Comparison of ENCODE assay signal across 9 mouse cellular contexts in the genomic region with DNA sequence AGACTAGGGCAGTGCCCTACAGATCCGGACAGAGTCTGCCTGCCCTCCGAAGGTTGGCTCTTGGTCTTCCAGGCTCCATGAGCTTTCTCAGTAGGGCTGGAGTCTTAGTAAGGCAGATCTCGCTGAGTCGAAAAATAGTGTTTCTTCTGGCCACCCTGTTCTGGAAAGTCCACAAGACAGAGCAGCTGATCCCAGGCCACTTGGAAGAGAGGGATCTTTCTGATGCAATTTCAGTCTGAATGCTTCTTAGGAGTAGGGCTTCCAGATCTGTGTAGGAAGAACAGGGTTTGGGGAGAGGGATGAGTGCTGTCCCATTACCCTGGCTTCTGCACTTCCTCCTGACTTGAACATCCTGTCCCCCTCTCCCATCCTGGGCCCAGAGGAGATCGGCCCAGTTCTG. TPM values are rescaled to one million over a fixed set of nuclear protein-coding genes. Genes with fewer than 3 reads are reported as not detected.
DNase-seq lines count a peak whose midpoint lies in the region; ATAC-seq and TF ChIP-seq lines count a peak whose summit lies in the region.
"Had no signal": no experiment of that assay in that cellular context is flagged by ENCODE, and none has a peak within 500 bp of the region (broad histone marks: within the 10 kb centered on the region; RNA-seq: fewer than 3 reads in every experiment).

A gene (minus strand): TSS at position 67 of the 400 bp plus-strand sequence.

- no peak within 1 kb of the TSS for H3K27ac ChIP-seq in spleen, adult 2 months (ENCODE audit: insufficient read depth, low read length)
- H3K27ac ChIP-seq in liver, embryonic 12.5 days = no peak within 1 kb of the TSS

- H3K4me2 ChIP-seq in liver, embryonic 12.5 days = peak within 1 kb of the TSS; percentile 85

- H3K9ac ChIP-seq in liver, embryonic 12.5 days = no peak within 1 kb of the TSS; the same call in 1 of the 2 replicates

- no peak for DNase-seq in spleen, adult 2 months (ENCODE audit: low read depth in 1 of 2, low spot score in 2 of 2)
- no peak for DNase-seq in spleen, postnatal 10 days (ENCODE audit: low spot score in 2 of 2)
- DNase-seq in yolk sac, embryonic 10.5 days (ENCODE audit: low spot score) = no peak
- no peak for DNase-seq in right cerebral cortex, adult 2 months (ENCODE audit: low spot score in 2 of 2)
- DNase-seq in adrenal gland, postnatal 14 days = no peak
- DNase-seq: kidney, postnatal 36 days had no signal

- H3K9me3 ChIP-seq in erythroblast, embryonic 14.5 days (ENCODE audit: control insufficient read depth, low read length) = no peaks in the 10 kb centered on the region
- H3K9me3 ChIP-seq in liver, embryonic 12.5 days (replicated peaks) = no peaks in the 10 kb centered on the region

- H3K4me1 ChIP-seq in erythroblast, embryonic 14.5 days (ENCODE audit: control insufficient read depth) = peaks cover 28% of the 10 kb centered on the region
- H3K4me1 ChIP-seq in spleen, adult 2 months (ENCODE audit: control insufficient read depth, insufficient read depth, insufficient read length) = peaks cover 15% of the 10 kb centered on the region
- H3K4me1 ChIP-seq in liver, embryonic 12.5 days = peaks cover 31% of the 10 kb centered on the region

- no peak for TF ChIP-seq CTCF in spleen, adult 2 months (IDR thresholded peaks at IDR 0.05; ENCODE audit: extremely low read depth, insufficient read depth, insufficient read length, insufficient replicate concordance)

- peaks cover 77% of the 10 kb centered on the region for H3K27me3 ChIP-seq in erythroblast, embryonic 14.5 days (ENCODE audit: control insufficient read depth)
- no peaks in the 10 kb centered on the region; the same call in 1 of the 2 replicates for H3K27me3 ChIP-seq in spleen, adult 2 months (ENCODE audit: control insufficient read depth, insufficient read depth, low read length)
- peaks cover 84% of the 10 kb centered on the region for H3K27me3 ChIP-seq in liver, embryonic 12.5 days (replicated peaks)

- peak within 1 kb of the TSS; percentile 64 for H3K4me3 ChIP-seq in erythroblast, embryonic 14.5 days (replicated peaks)
- peak within 1 kb of the TSS; percentile 81; the same call in 1 of the 2 replicates for H3K4me3 ChIP-seq in spleen, adult 2 months (ENCODE audit: extremely low read depth, insufficient read depth, insufficient read length)
- peak within 1 kb of the TSS; percentile 57 for H3K4me3 ChIP-seq in liver, embryonic 12.5 days

- no peak for ATAC-seq in erythroblast, adult 5-6 weeks (replicated peaks; ENCODE audit: low FRiP score, poor library complexity, severe bottlenecking)
- no peak for ATAC-seq in liver, embryonic 12.5 days

- H3K36me3 ChIP-seq in erythroblast, embryonic 14.5 days (ENCODE audit: control insufficient read depth) = no peaks in the 10 kb centered on the region
- H3K36me3 ChIP-seq in spleen, adult 2 months (ENCODE audit: control insufficient read depth, insufficient read depth, low read length) = peaks cover 2% of the 10 kb centered on the region; the same call in 1 of the 2 replicates
- no peaks in the 10 kb centered on the region for H3K36me3 ChIP-seq in liver, embryonic 12.5 days

- no peak for TF ChIP-seq POLR2A in spleen, adult 2 months (IDR thresholded peaks at IDR 0.05; ENCODE audit: low read depth, low read length)

- WGBS in spleen, adult 2 months = 81% methylated on average over 5 of the region's 5 CpGs
- WGBS in liver, embryonic 12.5 days (ENCODE audit: insufficient replicate concordance) = 69% methylated on average over 5 of the region's 5 CpGs

RNA-seq across cellular contexts. Expression of the gene that starts here (rescaled TPM):
- polyA plus RNA-seq in erythroblast, embryonic 14.5 days (2012) = not detected in 2 replicates
- not detected in 2 replicates for total RNA-seq in erythroblast, adult 5-6 weeks (2015; ENCODE audit: low replicate concordance)
- 0.28 TPM in 1 of 2 replicates, not detected in the other for total RNA-seq in erythroblast, adult 5-6 weeks (2017; ENCODE audit: low replicate concordance)
- polyA plus RNA-seq in spleen, adult 2 months (2012; rRNA removed) = 0.04 and 0.09 TPM in 2 replicates
- polyA plus RNA-seq in liver, embryonic 12.5 days (2016; fragmentation: Nextera tagmentation; extraction: Ambion mirVana) = not detected in 2 replicates
- not detected in 2 replicates for total RNA-seq in adrenal gland, postnatal 14 days (2021)
